Mouse (Mus musculus) left cerebral cortex, adult 8-10 months (tissue): ENCODE results near the gene Pus7l. TPM values are rescaled to one million over a fixed set of nuclear protein-coding genes. Genes with fewer than 3 reads are reported as not detected.
"Not testable (repeated sequence)": the region's sequence is repeated elsewhere in the genome, so short reads cannot be mapped to it uniquely, and the experiment has no call there.

Source experiments
- DNase-seq, 2 experiments: peaks; one replicate each; pipeline ENCODE4 v3.0.0; 2022; ENCODE audit warnings: low spot score in 2 of 2
- total RNA-seq, 4 experiments: library from RNA; stranded (reverse); gene quantifications; 2 replicates each; pipeline ENCODE4 v1.2.4; 2022

Gene Pus7l
- total RNA-seq, 4 experiments from 2014 or later: 2.4 to 5.7 (median 4.2) TPM

- DNase-seq: no peak
Observed at GRCm38 (mm10) chr15:94542567-94543408, 559 bp downstream of the Pus7l start.

- DNase-seq: no peak
Observed at GRCm38 (mm10) chr15:94539296-94539695, 4.1 kb downstream of the Pus7l start.

- DNase-seq: no peak
Observed at GRCm38 (mm10) chr15:94535521-94535920, 7.8 kb downstream of the Pus7l start.

- no peak for DNase-seq
Observed at GRCm38 (mm10) chr15:94532956-94533355, 10.4 kb downstream of the Pus7l start.

- DNase-seq: no peak
Observed at GRCm38 (mm10) chr15:94532306-94532705, 11.0 kb downstream of the Pus7l start.

GRCm38 (mm10) chr15:94530519-94530918, 12.8 kb downstream of the Pus7l start:
- no peak for DNase-seq

GRCm38 (mm10) chr15:94524956-94525355, 18.4 kb downstream of the Pus7l start:
- DNase-seq: no peak

GRCm38 (mm10) chr15:94523251-94523650, 20.1 kb downstream of the Pus7l start:
- no peak for DNase-seq

GRCm38 (mm10) chr15:94520959-94521358, 22.4 kb downstream of the Pus7l start:
- DNase-seq: no peak

GRCm38 (mm10) chr15:94520205-94520900, 23.0 kb downstream of the Pus7l start:
- DNase-seq: no peak

GRCm38 (mm10) chr15:94517913-94518491, 25.3 kb downstream of the Pus7l start:
- DNase-seq: no peak

- no peak for DNase-seq
Observed at GRCm38 (mm10) chr15:94503451-94504215, 39.7 kb downstream of the Pus7l start.

- DNase-seq: no peak
Observed at GRCm38 (mm10) chr15:94499260-94499659, 44.1 kb downstream of the Pus7l start.

GRCm38 (mm10) chr15:94495936-94496335, 47.4 kb downstream of the Pus7l start:
- no peak for DNase-seq

- no peak for DNase-seq
Observed at GRCm38 (mm10) chr15:94494445-94494844, 48.9 kb downstream of the Pus7l start.

- no peak for DNase-seq
Observed at GRCm38 (mm10) chr15:94489433-94489832, 53.9 kb downstream of the Pus7l start.

GRCm38 (mm10) chr15:94488028-94488427, 55.3 kb downstream of the Pus7l start:
- not testable (repeated sequence) for DNase-seq

GRCm38 (mm10) chr15:94482555-94482954, 60.8 kb downstream of the Pus7l start:
- no peak for DNase-seq

- no peak for DNase-seq
Observed at GRCm38 (mm10) chr15:94480792-94481191, 62.6 kb downstream of the Pus7l start.

- DNase-seq: no peak
Observed at GRCm38 (mm10) chr15:94480248-94480647, 63.1 kb downstream of the Pus7l start.

GRCm38 (mm10) chr15:94479513-94480136, 63.7 kb downstream of the Pus7l start:
- DNase-seq: no peak
